Mouse (Mus musculus) heart, adult 2 months (tissue): ENCODE results near the gene Ggt1.
A peak's percentile ranks its signal among the peaks of the same experiment; 100 is the strongest.

Experiments
- CTCF ChIP-seq: fragments of 200-600 bp; IDR thresholded peaks from 2 replicates; pipeline ENCODE4 v1.8.1; 2022; ENCODE audit warnings: antibody characterized with exemption, mild to moderate bottlenecking, moderate library complexity
- POLR2A ChIP-seq: fragments of 200-500 bp; IDR thresholded peaks from 2 replicates; pipeline ENCODE4 v1.6.1; 2011; ENCODE audit warnings: mild to moderate bottlenecking, low read depth, low read length, control low read depth; ENCODE audit not compliant: insufficient read depth

DNA sequence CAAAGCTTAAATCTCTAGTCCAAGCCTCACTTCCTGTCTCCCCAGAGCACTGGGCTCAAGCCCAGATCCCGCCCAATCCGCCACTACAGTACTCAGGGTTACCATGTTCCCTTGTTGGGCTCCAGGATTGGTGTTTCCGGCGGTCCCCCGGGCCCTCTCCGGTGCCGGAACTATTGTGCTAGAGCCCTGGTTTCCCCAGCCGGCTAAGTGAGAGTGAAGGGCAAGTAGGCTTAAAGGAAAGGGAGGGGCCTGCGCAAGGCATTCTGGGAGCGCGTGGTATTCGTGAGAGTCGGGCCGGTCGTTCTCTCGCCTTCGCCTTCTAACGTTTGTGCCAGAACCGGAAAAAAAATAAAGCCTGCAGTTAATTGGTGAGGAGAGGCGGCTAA lies 43.7 kb upstream of the Ggt1 start, which contains the start of gene Gucd1:
- TF ChIP-seq CTCF (no peak), POLR2A (peak; percentile 78; the same call in 1 of the 2 replicates)
